Mouse (Mus musculus) T-helper 1 cell (primary cell): ENCODE results near the gene Defb36.

Source experiments
- in situ Hi-C: fragments of 300-600 bp; cut with MboI, MseI; formaldehyde crosslinking; loops from one replicate; pipeline ENCODE4 v1.15.1; 2025; ENCODE audit warnings: high pct_unique_total_duplicates

The Defb36 gene

GRCm38 (mm10) chr2:152622151-152622550 lies 18.0 kb downstream of the Defb36 start:
- in situ Hi-C loops, result no loop called here

GRCm38 (mm10) chr2:152622953-152623352 lies 18.8 kb downstream of the Defb36 start, which contains the start of gene Defb25:
Gene Defb25, minus strand, starts transcription at chr2:152623053.
- in situ Hi-C loops, result no loop called here

GRCm38 (mm10) chr2:152624566-152624965 lies 20.4 kb downstream of the Defb36 start:
- in situ Hi-C loops, result no loop called here

GRCm38 (mm10) chr2:152625256-152625655 lies 21.1 kb downstream of the Defb36 start:
- in situ Hi-C loops, result no loop called here

- in situ Hi-C loops, result no loop called here
These were observed 22.9 kb downstream of the Defb36 start, which contains the start of gene Rem1 for GRCm38 (mm10) chr2:152626774-152627591. Gene Rem1, plus strand, starts transcription at chr2:152626951.

- in situ Hi-C loops, result no loop called here
These were observed 23.9 kb downstream of the Defb36 start for GRCm38 (mm10) chr2:152628066-152628465.

GRCm38 (mm10) chr2:152629239-152629638 lies 25.1 kb downstream of the Defb36 start:
- in situ Hi-C loops, result no loop called here

- in situ Hi-C loops, result no loop called here
These were observed 25.8 kb downstream of the Defb36 start for GRCm38 (mm10) chr2:152629904-152630303.

GRCm38 (mm10) chr2:152633334-152633733 lies 29.2 kb downstream of the Defb36 start:
- in situ Hi-C loops, result no loop called here

- in situ Hi-C loops, result no loop called here
These were observed 30.2 kb downstream of the Defb36 start for GRCm38 (mm10) chr2:152634311-152634710.

GRCm38 (mm10) chr2:152636246-152637005 lies 32.3 kb downstream of the Defb36 start:
- in situ Hi-C loops, result no loop called here

- in situ Hi-C loops, result no loop called here
These were observed 32.8 kb downstream of the Defb36 start for GRCm38 (mm10) chr2:152637006-152637322.

- in situ Hi-C loops, result no loop called here
These were observed 33.3 kb downstream of the Defb36 start for GRCm38 (mm10) chr2:152637381-152637780.

GRCm38 (mm10) chr2:152638865-152639264 lies 34.7 kb downstream of the Defb36 start:
- in situ Hi-C loops, result no loop called here

- in situ Hi-C loops, result no loop called here
These were observed 35.4 kb downstream of the Defb36 start for GRCm38 (mm10) chr2:152639406-152640113.

- in situ Hi-C loops, result no loop called here
These were observed 48.9 kb downstream of the Defb36 start for GRCm38 (mm10) chr2:152652901-152653620.

GRCm38 (mm10) chr2:152653874-152654715 lies 50.0 kb downstream of the Defb36 start:
- in situ Hi-C loops, result no loop called here

GRCm38 (mm10) chr2:152657398-152657797 lies 53.3 kb downstream of the Defb36 start:
- in situ Hi-C loops, result no loop called here

- in situ Hi-C loops, result loop anchor here (10.0 kb wide), 1 partner anchor 46 kb away; no protein-coding TSS in a partner anchor
These were observed 57.0 kb downstream of the Defb36 start for GRCm38 (mm10) chr2:152661163-152661562.
